Mouse (Mus musculus): ENCODE results near the gene Osbpl6.

The Osbpl6 gene

DNA sequence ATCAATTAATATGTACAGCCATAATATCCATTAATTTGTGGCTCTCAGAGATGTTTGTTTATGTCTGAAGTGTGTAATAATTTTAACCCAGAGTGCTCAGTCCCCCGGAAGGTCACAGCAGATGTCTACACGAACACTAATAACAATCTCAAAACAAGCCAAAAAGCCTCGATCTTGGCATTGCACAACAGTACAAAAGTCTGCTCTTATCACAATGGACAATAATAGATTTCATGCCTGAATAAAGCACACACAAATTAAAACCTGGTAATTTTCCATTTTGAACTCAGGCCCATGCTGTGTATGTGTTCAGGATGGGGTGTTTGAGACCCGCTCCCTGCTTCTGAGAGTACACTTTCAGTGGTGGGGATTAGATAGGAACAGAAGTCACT, 90.4 kb downstream of the Osbpl6 start:
- DNase-seq (ENCODE audit: low read depth, low spot score), result no peak

DNA sequence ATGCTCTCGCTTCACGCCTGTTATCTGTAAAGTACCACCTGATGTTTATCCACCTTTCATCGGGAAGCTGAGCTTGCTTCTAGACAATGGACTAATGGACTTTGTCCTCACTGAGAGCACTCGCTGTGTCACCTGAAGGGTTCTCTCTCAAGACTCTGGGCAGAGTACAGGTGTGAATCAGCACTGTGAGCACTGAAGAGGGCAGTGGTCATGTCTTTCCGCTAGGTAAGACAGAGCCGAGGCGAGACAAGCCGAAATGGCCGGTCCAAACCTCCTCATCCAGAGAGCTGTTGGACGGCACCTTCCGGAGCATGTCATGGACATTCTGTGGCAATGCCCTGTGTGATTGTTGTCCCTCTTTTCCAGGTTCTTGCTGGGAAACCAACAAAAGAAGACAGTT, 92.6 kb downstream of the Osbpl6 start:
- DNase-seq (ENCODE audit: low read depth, low spot score), result no peak

DNA sequence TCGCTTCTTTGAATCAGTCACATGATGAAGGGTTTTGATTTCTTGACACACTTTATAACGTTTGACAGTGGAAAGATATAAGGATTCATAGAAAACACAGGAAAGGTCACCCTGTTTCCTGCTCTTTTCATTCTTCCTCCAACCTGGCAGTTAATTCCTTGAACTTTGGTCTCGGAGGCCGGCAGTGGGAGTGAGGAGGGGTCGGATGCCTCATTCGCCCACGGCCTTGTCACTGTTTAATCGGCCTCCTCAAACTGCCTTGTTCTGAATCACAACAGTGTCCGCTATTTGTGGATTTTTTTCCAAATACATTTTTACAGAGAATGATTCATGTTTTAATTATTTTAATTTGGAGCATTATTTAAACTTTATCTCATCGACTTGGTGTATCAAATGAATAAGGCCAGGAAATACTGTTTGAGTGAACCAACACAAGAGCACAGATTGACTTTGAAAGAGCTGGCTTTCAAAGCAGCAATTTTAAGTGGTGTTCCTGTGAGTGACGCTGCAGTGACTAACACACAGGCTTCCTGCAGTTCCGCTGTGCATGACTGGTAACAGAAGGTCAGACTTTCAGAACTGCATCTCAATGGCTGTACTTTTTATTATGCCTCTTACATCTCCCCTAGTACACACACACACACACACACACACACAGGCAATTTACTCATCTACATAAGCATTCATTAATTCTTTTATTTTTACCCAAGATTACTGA, 98.0 kb downstream of the Osbpl6 start:
- no peak for DNase-seq (ENCODE audit: low read depth, low spot score)

DNA sequence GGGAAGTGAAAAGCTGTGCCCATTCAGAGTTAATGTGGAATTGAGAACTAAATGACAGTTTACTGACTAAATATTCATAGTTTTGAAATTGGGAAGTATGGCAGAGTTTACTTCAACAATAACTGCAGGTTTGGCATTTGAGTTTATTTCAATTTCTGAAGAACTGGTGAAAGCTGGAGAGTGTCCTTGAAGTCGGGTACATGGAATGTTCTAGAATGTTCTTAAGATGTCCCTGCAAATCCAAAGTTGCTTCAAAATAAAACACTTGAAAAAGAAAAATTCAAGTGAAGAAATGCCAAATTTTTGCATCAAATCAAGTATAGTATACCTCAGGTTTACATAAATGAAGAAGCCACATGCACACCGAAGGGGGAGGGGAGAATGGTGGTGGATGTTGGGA, 98.7 kb downstream of the Osbpl6 start:
- DNase-seq (ENCODE audit: low read depth, low spot score), result no peak

DNA sequence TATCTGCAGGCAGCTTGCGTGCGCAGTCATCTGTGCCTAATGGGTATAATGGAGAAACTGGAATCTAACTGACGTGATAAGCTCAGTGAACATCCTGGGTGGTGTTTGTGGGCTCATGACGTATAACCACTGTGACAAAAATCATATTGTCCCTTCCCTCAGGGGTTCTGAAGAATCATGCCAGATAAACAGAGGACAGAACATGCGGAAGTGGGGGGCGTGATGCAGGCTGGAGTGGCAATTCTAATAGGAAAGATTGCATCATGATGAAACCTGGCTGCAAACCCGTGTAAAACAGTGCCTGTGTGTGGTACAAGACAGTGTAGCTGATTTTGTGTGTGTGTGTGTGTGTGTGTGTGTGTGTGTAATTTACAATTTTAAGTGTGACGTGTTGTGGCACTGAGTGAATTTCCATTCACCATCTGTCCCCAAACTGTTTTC, 105.0 kb downstream of the Osbpl6 start:
- no peak for DNase-seq (ENCODE audit: low read depth, low spot score)

DNA sequence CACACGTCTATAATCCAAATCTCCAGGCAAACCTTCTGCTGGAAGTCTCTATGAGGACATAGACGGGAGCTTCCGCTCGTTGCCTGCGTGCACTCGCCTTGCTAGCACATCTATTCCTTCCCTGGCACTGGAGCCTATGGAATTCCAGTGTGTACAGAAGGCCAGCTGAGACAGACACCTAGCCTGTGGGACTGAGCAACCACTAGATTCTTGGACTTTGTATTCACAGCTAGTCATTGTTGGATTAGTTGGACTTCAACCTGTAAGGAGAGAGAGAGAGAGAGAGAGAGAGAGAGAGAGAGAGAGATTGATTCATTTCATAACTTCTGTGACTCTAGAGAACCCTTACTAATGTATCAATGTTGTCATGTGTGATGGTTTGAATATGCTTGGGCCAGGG, 105.8 kb downstream of the Osbpl6 start:
- no peak for DNase-seq (ENCODE audit: low read depth, low spot score)

DNA sequence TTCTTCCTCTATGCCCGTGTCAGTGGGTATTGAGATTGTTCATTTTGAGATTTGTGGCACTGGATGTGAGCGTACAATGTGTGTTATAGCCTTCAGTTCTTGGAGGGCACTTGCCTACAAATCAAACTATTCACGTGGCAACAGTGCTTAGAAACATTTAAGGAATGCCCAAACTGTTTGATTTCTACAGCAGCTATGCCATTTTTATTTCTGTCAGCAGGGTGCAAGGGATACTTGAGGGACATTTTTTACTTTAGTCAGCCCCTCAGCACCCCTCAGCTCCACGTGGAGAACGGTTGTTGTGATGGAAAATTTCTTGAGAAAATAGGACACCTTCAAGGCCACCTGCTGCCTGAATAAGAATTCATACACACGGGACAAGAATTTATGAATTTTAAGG, 106.6 kb downstream of the Osbpl6 start:
- DNase-seq (ENCODE audit: low read depth, low spot score), result no peak

DNA sequence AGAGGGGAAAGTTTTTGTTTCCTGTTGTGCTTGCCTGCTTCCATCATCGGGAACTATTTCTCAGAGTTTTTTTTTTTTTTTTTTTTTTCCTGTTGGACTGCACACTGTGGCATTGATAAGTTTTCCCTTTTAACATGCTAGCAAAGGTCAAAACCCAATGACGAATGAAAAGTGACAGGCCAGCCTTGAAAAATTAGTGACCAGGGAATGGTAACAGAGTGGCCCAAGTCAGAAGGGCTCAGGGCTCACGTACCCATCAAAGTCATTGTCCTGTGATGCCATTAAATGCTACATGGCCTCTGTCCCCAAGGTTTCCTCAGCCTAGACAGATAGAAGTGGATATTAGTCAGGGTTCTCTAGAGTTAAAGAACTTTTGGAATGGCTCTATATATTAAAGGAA, 107.0 kb downstream of the Osbpl6 start:
- no peak for DNase-seq (ENCODE audit: low read depth, low spot score)

DNA sequence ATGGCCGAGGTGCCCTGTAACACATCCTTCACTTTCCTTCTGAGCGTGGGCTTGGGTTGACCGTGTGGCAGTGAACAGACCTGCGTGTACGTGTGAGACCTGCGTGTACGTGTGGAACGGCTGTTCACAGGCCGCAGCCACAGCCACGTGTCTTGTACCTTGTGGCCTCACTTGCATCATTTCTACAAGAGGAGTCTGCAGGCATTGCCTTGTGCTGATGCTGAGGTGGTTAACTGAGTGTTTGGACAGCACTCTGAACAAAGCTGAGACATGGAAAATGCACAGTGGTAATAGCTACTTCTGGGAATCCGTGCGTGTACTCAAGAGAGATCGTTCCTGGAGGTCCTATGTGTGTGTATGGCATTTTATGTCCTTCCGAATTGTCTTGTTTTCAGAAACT, 111.2 kb downstream of the Osbpl6 start:
- DNase-seq (ENCODE audit: low read depth, low spot score), result no peak

DNA sequence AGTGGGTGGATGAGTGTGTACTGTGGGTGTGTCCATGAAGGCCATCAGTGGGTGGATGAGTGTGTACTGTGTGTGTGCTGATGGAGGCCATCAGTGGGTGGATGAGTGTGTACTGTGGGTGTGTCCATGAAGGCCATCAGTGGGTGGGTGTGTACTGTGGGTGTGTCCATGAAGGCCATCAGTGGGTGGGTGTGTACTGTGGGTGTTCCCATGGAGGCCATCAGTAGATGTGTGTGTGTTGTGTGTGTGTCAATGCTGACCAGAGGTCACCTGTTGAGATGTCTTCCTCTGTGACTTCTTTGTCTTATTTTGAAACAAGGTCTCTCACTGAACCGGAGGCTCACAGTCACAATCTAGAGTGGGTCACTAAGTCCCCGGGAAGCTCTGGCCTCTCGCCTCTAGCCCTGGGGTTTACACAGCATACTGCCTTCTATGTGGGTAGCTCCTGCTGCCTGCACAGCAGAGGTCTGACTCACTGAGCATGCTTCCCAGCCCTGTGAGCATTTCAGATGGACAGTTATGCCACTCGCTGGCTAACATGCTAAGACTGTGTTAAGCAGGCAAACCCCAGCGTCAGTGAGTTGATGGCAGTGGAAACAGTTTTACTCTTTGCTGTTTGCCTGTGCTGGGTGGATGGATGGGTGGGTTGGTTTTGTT, 112.2 kb downstream of the Osbpl6 start:
- DNase-seq (ENCODE audit: low read depth, low spot score), result no peak

DNA sequence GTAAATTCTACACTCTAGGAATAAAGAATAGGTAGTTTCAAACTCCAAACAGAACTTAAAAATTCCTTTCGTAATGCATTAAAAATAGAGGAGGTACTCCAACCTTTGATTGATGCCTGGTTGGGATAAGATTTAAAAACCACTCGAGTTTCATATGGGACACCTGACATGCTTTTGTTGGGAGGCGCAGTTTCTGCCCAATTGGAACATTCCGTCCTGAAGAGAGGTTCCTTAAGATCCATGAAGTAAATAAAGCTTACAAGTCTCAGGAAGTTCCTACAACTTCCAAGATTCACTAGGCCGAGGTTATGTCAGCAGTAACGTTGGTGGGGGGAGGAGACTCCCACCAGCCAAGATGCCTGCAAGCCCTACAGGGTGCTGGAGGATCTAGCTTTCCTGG, 115.3 kb downstream of the Osbpl6 start:
- no peak for DNase-seq (ENCODE audit: low read depth, low spot score)

DNA sequence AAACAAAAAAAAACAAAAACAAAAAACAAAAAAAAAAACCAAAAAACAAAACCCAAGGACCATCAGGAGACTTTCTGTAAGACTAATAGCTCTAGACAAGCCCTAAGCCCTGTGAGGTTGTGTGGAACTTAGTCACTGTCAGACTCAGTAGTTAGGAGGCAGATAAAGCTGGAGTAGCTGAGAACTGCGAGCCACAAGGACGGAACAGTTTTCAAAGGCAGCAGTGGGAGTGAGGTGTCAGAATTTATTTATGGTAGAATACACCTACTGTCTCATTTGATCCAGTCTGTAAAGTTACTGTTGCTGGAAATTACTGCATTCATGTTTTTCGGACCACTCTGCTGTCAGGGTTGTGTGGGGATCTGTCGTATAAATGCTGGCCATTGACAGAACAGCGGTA, 118.1 kb downstream of the Osbpl6 start:
- DNase-seq (ENCODE audit: low read depth, low spot score), result no peak

DNA sequence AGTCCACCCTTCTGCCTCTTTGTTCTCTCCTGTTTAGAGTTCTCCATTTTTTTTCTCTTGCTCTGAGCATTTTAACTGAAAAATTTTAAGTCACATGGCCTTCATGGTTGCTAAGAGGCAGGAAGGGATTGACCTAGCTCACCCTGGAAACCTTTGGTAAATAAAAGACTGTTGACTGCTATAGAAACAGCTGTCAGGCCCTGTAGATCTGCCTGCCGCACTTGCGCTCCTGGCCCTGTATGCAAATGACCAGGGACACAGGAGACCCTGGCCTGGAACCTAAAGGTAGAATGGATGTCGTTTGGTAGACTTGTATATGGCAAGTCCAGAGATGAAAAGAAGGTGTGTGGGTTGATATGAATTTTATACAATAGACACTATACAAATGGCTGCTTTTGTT, 119.3 kb downstream of the Osbpl6 start:
- DNase-seq (ENCODE audit: low read depth, low spot score), result no peak

DNA sequence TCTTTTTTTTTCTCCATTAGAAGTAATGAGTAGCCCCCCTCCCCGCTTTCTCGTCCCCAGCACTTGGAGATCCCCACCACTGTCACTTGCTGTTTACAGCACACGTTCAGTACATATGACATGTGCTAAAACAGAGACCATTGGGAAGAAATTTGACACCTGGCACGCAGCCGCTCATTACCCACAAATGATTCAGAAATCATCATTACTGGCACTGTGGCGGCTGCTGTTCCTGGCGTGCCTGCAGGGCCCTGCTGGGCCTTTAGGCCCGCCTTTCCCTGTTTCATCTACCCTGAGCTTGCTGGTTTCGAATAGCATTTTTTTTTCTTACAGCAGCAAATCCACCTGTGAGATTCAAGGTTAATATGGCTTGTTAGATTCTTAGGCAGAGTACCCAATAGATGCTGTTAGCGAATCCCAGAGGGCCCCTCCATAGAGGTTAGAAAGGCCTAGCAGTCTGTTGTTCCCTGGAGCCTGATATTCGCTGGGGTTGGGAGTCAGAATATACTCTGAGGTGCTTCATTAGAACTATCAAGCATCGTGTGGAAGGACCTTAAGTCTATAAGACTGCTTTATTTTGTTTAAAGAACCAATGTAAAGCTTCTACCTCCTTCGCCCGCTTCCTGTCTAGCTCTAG, 126.3 kb downstream of the Osbpl6 start:
- DNase-seq (ENCODE audit: low read depth, low spot score), result no peak

DNA sequence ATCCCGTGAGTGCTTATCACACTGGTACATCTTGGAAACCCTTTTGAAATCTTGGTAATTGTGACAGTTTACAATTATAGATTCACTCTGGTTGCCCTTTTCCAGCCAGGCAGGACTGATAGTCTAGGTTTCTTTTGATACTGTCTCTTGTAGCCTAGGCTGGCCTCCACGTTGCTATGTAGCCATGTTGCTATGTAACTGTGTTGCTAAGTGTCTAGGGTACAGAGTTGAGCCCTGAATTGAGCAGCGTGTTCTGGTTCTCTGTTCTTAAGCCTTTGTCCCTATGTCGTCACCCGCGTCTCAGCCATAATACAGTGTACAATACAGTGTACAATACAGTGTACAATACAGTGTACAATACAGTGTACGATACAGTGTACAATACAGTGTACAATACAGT, 128.6 kb downstream of the Osbpl6 start:
- no peak for DNase-seq (ENCODE audit: low read depth, low spot score)

DNA sequence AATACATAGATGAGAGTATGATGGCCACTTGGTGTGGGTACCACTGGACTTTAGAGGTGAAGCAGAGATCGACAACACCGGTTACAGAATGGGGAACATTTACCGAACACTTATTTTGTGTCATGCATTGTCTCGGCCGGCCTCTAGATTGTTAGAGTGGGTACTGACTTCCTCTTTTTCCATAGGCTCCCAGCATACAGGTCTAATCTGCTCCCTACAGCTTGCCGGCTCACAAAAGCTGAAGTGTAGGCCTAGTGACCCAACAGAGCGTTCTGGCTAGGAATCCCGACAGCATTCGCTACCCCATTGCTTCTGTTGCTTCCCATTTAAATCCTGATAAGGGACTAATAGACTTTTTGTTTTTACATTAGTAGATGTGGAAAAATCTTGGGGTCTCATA, 135.6 kb downstream of the Osbpl6 start:
- DNase-seq (ENCODE audit: low read depth, low spot score), result no peak

DNA sequence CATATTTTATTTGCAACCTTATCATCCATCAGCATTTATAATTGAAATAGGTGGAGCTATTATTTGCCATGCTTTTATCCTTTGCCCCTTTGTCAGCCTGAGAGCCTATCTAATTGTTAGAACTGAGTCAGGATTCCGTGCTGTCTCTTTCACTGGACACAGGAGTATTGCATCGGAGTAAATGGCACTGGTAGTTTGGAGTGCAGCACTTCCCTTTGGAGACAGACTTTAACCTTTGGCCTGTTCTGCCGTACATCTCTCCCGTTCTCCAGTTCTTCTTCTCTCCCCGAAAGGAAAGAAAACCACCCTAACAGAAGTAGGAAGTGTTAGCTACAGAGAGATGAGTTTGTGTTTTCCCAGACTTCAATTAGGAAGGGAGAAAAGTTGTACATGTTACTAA, 136.6 kb downstream of the Osbpl6 start:
- no peak for DNase-seq (ENCODE audit: low read depth, low spot score)

DNA sequence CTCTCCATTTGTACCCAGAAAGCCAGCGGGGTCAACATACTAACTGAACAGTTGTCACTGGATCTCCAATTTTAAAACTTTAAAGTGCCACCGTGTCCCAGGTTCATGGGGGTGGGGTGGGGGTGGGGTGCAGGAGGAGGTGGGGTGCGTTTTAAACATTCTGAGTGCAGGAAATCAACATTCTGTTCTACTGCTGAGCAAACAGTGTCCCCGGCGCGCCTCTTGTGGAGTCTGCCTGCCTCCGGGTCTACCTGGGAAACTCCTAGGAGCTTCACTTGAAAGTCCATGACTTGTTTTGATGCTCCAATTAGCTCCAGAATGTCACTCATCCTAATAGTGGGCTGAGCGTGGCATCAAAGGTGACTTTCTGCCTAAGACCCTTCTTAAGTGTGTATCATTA, 139.2 kb downstream of the Osbpl6 start:
- no peak for DNase-seq (ENCODE audit: low read depth, low spot score)

DNA sequence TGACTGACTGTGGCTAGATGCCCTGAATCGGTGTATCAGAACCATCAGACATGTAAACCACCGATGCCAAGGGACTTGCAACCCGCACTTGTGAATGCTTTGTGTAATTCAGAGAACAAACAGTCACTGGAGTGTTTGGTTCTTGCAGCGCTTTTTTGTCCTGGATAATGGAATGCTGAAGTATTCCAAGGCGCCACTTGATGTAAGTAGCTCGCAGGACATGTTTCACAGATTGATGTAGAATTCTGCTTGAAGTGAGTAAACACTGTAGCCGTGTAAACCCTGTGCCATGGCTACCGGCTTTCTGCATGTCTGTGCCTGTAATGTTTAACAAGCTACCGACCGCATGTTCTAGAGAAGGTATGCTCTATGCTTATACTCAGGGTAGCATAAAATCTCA, 141.9 kb downstream of the Osbpl6 start:
- no peak for DNase-seq (ENCODE audit: low read depth, low spot score)

DNA sequence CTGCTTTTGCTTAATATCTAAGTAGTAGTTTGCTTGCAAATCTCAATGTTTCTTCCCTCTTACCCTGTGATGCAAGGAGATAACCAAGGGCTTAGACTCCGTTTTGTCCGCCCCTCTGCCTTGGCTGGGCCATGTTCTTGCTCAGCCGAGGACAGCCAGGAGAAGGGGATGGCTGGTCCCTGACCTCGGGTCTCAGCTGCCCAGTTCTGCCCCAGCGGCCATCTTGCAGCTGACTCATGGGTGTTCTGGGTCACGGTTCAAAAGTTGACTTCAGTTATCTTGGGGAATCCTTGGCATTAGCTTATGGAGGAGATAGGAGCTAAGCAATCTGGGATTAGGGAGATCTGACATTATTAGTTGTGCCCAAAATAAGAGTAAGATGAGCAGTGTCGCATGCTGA, 142.5 kb downstream of the Osbpl6 start:
- no peak for DNase-seq (ENCODE audit: low read depth, low spot score)

DNA sequence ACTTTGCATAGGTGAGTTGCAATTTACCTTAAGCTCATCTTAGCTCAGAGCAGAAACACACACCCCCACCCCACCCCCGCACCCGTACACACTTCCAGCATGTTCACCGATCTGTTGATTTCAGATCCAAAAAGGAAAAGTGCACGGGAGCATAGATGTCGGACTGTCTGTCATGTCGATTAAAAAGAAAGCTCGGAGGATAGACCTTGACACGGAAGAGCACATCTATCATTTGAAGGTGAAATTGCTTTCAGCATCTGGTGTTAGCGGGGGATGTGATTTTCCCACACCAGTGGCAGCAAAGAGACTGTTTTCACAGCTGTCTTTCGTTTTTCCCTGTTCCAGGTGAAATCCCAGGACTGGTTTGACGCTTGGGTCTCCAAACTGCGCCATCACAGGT, 143.0 kb downstream of the Osbpl6 start:
- DNase-seq (ENCODE audit: low read depth, low spot score), result no peak

DNA sequence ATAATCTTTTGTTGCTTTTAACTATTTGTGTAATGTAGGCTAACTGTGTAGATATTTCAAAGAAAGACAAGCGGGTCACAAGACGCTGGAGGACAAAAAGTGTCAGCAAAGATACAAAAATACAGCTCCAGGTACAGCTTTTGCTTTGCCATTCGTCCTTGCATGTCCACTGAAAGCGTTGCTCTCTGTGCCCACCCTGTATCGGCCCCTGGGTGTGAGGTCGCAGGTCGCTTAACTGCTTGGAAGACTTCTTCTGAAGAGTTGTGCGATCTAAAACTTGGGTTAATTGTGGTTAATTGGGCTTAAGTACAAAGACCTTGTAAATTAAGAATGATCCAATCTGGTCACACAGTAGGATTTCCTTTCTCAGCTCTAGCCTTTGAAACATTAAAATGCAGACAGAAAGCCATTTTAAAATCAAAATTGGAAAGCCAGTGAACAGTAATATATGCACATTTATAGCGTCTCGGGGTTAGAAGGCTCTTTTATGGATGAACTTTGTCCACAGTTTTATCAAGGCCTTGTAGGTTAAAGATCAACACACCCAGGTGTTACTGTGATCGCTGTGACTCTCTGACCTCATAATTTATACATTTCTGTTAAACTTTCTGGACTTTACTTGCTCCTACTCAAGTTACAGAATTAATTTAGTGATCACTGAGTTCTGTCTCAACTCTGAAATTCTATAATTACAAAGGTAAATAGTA, 149.7 kb downstream of the Osbpl6 start:
- no peak for DNase-seq (ENCODE audit: low read depth, low spot score)

DNA sequence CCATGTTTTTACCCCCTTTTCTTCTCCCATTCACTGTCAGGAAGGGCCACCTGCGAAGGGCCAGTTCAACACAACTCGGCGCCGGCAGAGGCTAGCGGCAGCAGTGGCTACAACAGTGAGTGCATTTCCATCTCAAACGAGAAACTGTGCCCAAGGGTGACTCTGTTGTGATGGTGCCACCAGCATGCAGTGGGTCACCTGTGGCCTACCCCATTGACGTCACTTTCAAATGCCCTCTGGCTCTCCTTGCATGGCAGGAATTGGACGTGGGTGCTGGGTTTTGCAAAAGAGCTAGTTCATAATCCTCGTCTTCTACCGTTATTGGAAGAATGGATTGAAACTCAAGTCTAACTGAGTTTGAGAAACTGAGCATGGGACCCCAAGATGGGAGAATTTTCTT, 153.8 kb downstream of the Osbpl6 start:
- DNase-seq (ENCODE audit: low read depth, low spot score), result no peak

Measured in mesoderm, embryonic 11.5 days (tissue).